Comparison of ENCODE assay signal across 9 mouse cellular contexts in the genomic region with DNA sequence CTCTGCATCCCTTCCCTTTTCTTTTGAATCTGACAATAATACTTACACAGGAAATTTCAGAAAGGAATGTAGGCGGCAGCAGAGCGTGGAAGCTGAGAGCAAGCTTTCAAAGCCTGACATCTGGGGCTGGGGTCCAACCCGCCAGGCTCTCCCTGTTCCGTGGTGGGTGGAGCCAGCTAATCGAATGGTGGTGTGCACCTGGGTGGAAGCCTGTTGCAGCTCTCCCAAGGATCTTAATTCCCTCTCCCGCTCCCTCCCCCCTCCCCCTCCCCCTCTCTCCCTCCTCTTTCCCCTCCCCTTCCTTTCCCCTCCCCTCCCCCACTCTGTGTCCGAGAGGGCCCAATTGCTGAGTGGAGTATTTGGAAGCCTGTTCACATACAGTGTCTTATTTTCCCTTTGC. TPM values are rescaled to one million over a fixed set of nuclear protein-coding genes. Genes with fewer than 3 reads are reported as not detected.
A peak's percentile ranks its signal among the peaks of the same experiment; 100 is the strongest.
DNase-seq lines count a peak whose midpoint lies in the region; ATAC-seq and TF ChIP-seq lines count a peak whose summit lies in the region.
"Had no signal": no experiment of that assay in that cellular context is flagged by ENCODE, and none has a peak within 500 bp of the region (broad histone marks: within the 10 kb centered on the region; RNA-seq: fewer than 3 reads in every experiment).

No protein-coding gene starts in this region.

- no peaks in the 10 kb centered on the region; the same call in 1 of the 2 replicates for H3K4me1 ChIP-seq in midbrain, postnatal 0 days (ENCODE audit: insufficient read depth, low read length)

- H3K27me3 ChIP-seq in midbrain, postnatal 0 days (ENCODE audit: insufficient read depth, low read length), result no peaks in the 10 kb centered on the region
- H3K27me3 ChIP-seq: Patski had no signal

- H3K27ac ChIP-seq in midbrain, postnatal 0 days (ENCODE audit: low read depth, low read length), result 0 out of 2 replicates have a peak overlapping the region, but pooled peaks have one; percentile 26

- H3K36me3 ChIP-seq in midbrain, postnatal 0 days (ENCODE audit: insufficient read depth, low read length), result no peaks in the 10 kb centered on the region

- 5% methylated on average over 7 of the region's 7 CpGs for WGBS in midbrain, postnatal 0 days

- no peak overlapping the region for H3K9ac ChIP-seq in midbrain, postnatal 0 days (replicated peaks; ENCODE audit: low read length, poor library complexity, severe bottlenecking)

- H3K9me3 ChIP-seq in midbrain, postnatal 0 days (ENCODE audit: low read length), result no peaks in the 10 kb centered on the region
- H3K9me3 ChIP-seq: megakaryocyte, embryonic 14.5 days had no signal

- intact Hi-C loops in left cerebral cortex, postnatal 14 days (cut with DNase I), result no loop called here

- peak overlapping the region; percentile 26; the same call in 1 of the 2 replicates for H3K4me2 ChIP-seq in midbrain, postnatal 0 days (ENCODE audit: low read depth, low read length, poor library complexity, severe bottlenecking)

- peak; percentile 40 to 47 for DNase-seq in kidney, postnatal 4 days
- no peak for DNase-seq in kidney, postnatal 36 days
- DNase-seq in embryo, embryonic 11 days, result peak; percentile 69
- peak; percentile 43 for DNase-seq in forelimb bud, embryonic 11.5 days (ENCODE audit: low read depth, low spot score)
- DNase-seq in midbrain, postnatal 0 days (ENCODE audit: low spot score), result peak; percentile 31
- no peak for DNase-seq in adrenal gland, postnatal 4 days (ENCODE audit: low spot score in 2 of 2)
- DNase-seq in left cerebral cortex, postnatal 14 days (ENCODE audit: low spot score in 2 of 2), result no peak

- TF ChIP-seq CTCF in midbrain, postnatal 0 days (IDR thresholded peaks at IDR 0.05), result peak; percentile 19; the same call in 1 of the 2 replicates

- no peak for ATAC-seq in midbrain, postnatal 0 days (ENCODE audit: low FRiP score)
- ATAC-seq: Patski had no signal

- no peak overlapping the region for H3K4me3 ChIP-seq in midbrain, postnatal 0 days (ENCODE audit: low read depth, low read length)
- H3K4me3 ChIP-seq: megakaryocyte, embryonic 14.5 days had no signal

RNA-seq across cellular contexts. Expression of a gene that starts 22.1 kb away (rescaled TPM):
- total RNA-seq in midbrain, postnatal 0 days (2014; rRNA removed), result 3.6 and 3.9 TPM in 2 replicates
- 5.0 and 5.7 TPM in 2 replicates for polyA plus RNA-seq in midbrain, postnatal 0 days (2015; fragmentation: Nextera tagmentation; extraction: Ambion mirVana)
- 10 to 100 TPM; 48.3 to 62.2 TPM for total RNA-seq in adrenal gland, postnatal 4 days (2021)
- total RNA-seq in left cerebral cortex, postnatal 14 days (2021), result 1 to 10 TPM; 4.2 to 4.9 TPM

RNA-seq across cellular contexts. Expression of a gene that starts 33.9 kb away (rescaled TPM):
- 74.4 and 79.2 TPM in 2 replicates for total RNA-seq in midbrain, postnatal 0 days (2014; rRNA removed)
- 29.1 and 41.8 TPM in 2 replicates for polyA plus RNA-seq in midbrain, postnatal 0 days (2015; fragmentation: Nextera tagmentation; extraction: Ambion mirVana)
- total RNA-seq in adrenal gland, postnatal 4 days (2021), result 10 to 100 TPM; 85.6 to 87.7 TPM
- 100 to 1,000 TPM; 351 to 380 TPM for total RNA-seq in left cerebral cortex, postnatal 14 days (2021)

Comparison
In these comparisons a context has a peak if more than half of its experiments do, and no peak if none do; other contexts are left out.
1. DNase-seq: peak in kidney, postnatal 4 days (2 of 2), embryo, embryonic 11 days (single experiment), forelimb bud, embryonic 11.5 days (single experiment) and midbrain, postnatal 0 days (single experiment); none in kidney, postnatal 36 days (0 of 2), adrenal gland, postnatal 4 days (0 of 2) and left cerebral cortex, postnatal 14 days (0 of 2).
2. RNA of a gene that starts 22.1 kb away (total RNA-seq): 48.3 to 62.2 TPM in adrenal gland, postnatal 4 days; 4.2 to 4.9 TPM in left cerebral cortex, postnatal 14 days and 3.6 to 3.9 TPM in midbrain, postnatal 0 days; every median in the first group is over 4 times any median in the second.